Mouse (Mus musculus): ENCODE data around the gene Sbsn. TPM values are rescaled to one million over a fixed set of nuclear protein-coding genes. Genes with fewer than 3 reads are reported as not detected.

Sbsn gene
- polyA plus RNA-seq (2014; fragmentation: Illumina TruSeq; extraction: RNeasy Lipid Tissue Mini Kit (QIAGEN cat#74804); ENCODE audit: low replicate concordance): 0.15 TPM

GRCm38 (mm10) chr7:30751086-30751669 lies at the start of gene Sbsn:
Gene Sbsn (plus strand): TSS chr7:30751471.

GRCm38 (mm10) chr7:30711942-30712341 lies 39.3 kb upstream of the Sbsn start, which contains the start of gene Atp4a:
Gene Atp4a (plus strand): TSS chr7:30712209.

GRCm38 (mm10) chr7:30729396-30730063 lies 21.7 kb upstream of the Sbsn start, which contains the start of gene Tmem147:
Gene Tmem147 (minus strand): TSS chr7:30729540.

GRCm38 (mm10) chr7:30743617-30744016 lies 7.7 kb upstream of the Sbsn start, which contains the start of gene Gapdhs:
Gene Gapdhs (minus strand): TSS chr7:30743681.

GRCm38 (mm10) chr7:30763456-30763855 lies 12.2 kb downstream of the Sbsn start, which contains the start of gene Dmkn:
Gene Dmkn (plus strand): TSS chr7:30763756.

GRCm38 (mm10) chr7:30787377-30788022 lies 36.2 kb downstream of the Sbsn start, which contains the start of gene Krtdap:
Gene Krtdap (plus strand): TSS chr7:30787896.

Other genes starting within 250 kb of the Sbsn start
- gene Arhgap33, start 216.4 kb upstream of the Sbsn start, polyA plus RNA-seq (2014; fragmentation: Illumina TruSeq; extraction: RNeasy Lipid Tissue Mini Kit (QIAGEN cat#74804); ENCODE audit: low replicate concordance): 0.11 TPM
- gene Hspb6, start 199.3 kb upstream of the Sbsn start, polyA plus RNA-seq (2014; fragmentation: Illumina TruSeq; extraction: RNeasy Lipid Tissue Mini Kit (QIAGEN cat#74804); ENCODE audit: low replicate concordance): 28.5 TPM
- 0.97 TPM for gene Proser3, start 199.2 kb upstream of the Sbsn start, polyA plus RNA-seq (2014; fragmentation: Illumina TruSeq; extraction: RNeasy Lipid Tissue Mini Kit (QIAGEN cat#74804); ENCODE audit: low replicate concordance)
- gene Lin37, start 191.6 kb upstream of the Sbsn start, polyA plus RNA-seq (2014; fragmentation: Illumina TruSeq; extraction: RNeasy Lipid Tissue Mini Kit (QIAGEN cat#74804); ENCODE audit: low replicate concordance): not detected
- gene U2af1l4, start 188.2 kb upstream of the Sbsn start, polyA plus RNA-seq (2014; fragmentation: Illumina TruSeq; extraction: RNeasy Lipid Tissue Mini Kit (QIAGEN cat#74804); ENCODE audit: low replicate concordance): 2.6 TPM
- gene Gm49396, start 188.1 kb upstream of the Sbsn start, polyA plus RNA-seq (2014; fragmentation: Illumina TruSeq; extraction: RNeasy Lipid Tissue Mini Kit (QIAGEN cat#74804); ENCODE audit: low replicate concordance): 6.2 TPM
- gene Psenen, start 187.8 kb upstream of the Sbsn start, polyA plus RNA-seq (2014; fragmentation: Illumina TruSeq; extraction: RNeasy Lipid Tissue Mini Kit (QIAGEN cat#74804); ENCODE audit: low replicate concordance): 17.3 TPM
- not detected for gene Igflr1, start 186.0 kb upstream of the Sbsn start, polyA plus RNA-seq (2014; fragmentation: Illumina TruSeq; extraction: RNeasy Lipid Tissue Mini Kit (QIAGEN cat#74804); ENCODE audit: low replicate concordance)
- gene Kmt2b, start 162.7 kb upstream of the Sbsn start, polyA plus RNA-seq (2014; fragmentation: Illumina TruSeq; extraction: RNeasy Lipid Tissue Mini Kit (QIAGEN cat#74804); ENCODE audit: low replicate concordance): 4.6 TPM
- not detected for gene Zbtb32, start 152.6 kb upstream of the Sbsn start, polyA plus RNA-seq (2014; fragmentation: Illumina TruSeq; extraction: RNeasy Lipid Tissue Mini Kit (QIAGEN cat#74804); ENCODE audit: low replicate concordance)
- gene Upk1a, start 138.6 kb upstream of the Sbsn start, polyA plus RNA-seq (2014; fragmentation: Illumina TruSeq; extraction: RNeasy Lipid Tissue Mini Kit (QIAGEN cat#74804); ENCODE audit: low replicate concordance): not detected
- gene Cox6b1, start 125.3 kb upstream of the Sbsn start, polyA plus RNA-seq (2014; fragmentation: Illumina TruSeq; extraction: RNeasy Lipid Tissue Mini Kit (QIAGEN cat#74804); ENCODE audit: low replicate concordance): 1,034 TPM
- gene Etv2, start 115.6 kb upstream of the Sbsn start, polyA plus RNA-seq (2014; fragmentation: Illumina TruSeq; extraction: RNeasy Lipid Tissue Mini Kit (QIAGEN cat#74804); ENCODE audit: low replicate concordance): not detected
- gene Rbm42, start 101.2 kb upstream of the Sbsn start, polyA plus RNA-seq (2014; fragmentation: Illumina TruSeq; extraction: RNeasy Lipid Tissue Mini Kit (QIAGEN cat#74804); ENCODE audit: low replicate concordance): not detected
- gene Haus5, start 86.5 kb upstream of the Sbsn start, polyA plus RNA-seq (2014; fragmentation: Illumina TruSeq; extraction: RNeasy Lipid Tissue Mini Kit (QIAGEN cat#74804); ENCODE audit: low replicate concordance): 2.8 TPM
- gene Pmis2, start 79.9 kb upstream of the Sbsn start, polyA plus RNA-seq (2014; fragmentation: Illumina TruSeq; extraction: RNeasy Lipid Tissue Mini Kit (QIAGEN cat#74804); ENCODE audit: low replicate concordance): not detected
- not detected for gene 2200002J24Rik, start 52.5 kb upstream of the Sbsn start, polyA plus RNA-seq (2014; fragmentation: Illumina TruSeq; extraction: RNeasy Lipid Tissue Mini Kit (QIAGEN cat#74804); ENCODE audit: low replicate concordance)
- gene Atp4a, start 39.3 kb upstream of the Sbsn start, polyA plus RNA-seq (2014; fragmentation: Illumina TruSeq; extraction: RNeasy Lipid Tissue Mini Kit (QIAGEN cat#74804); ENCODE audit: low replicate concordance): not detected
- 4.8 TPM for gene Tmem147, start 21.9 kb upstream of the Sbsn start, polyA plus RNA-seq (2014; fragmentation: Illumina TruSeq; extraction: RNeasy Lipid Tissue Mini Kit (QIAGEN cat#74804); ENCODE audit: low replicate concordance)
- gene Gapdhs, start 7.8 kb upstream of the Sbsn start, polyA plus RNA-seq (2014; fragmentation: Illumina TruSeq; extraction: RNeasy Lipid Tissue Mini Kit (QIAGEN cat#74804); ENCODE audit: low replicate concordance): not detected
- not detected for gene Dmkn, start 12.3 kb downstream of the Sbsn start, polyA plus RNA-seq (2014; fragmentation: Illumina TruSeq; extraction: RNeasy Lipid Tissue Mini Kit (QIAGEN cat#74804); ENCODE audit: low replicate concordance)
- gene Krtdap, start 36.4 kb downstream of the Sbsn start, polyA plus RNA-seq (2014; fragmentation: Illumina TruSeq; extraction: RNeasy Lipid Tissue Mini Kit (QIAGEN cat#74804); ENCODE audit: low replicate concordance): not detected
- 1.7 TPM for gene Ffar2, start 72.3 kb downstream of the Sbsn start, polyA plus RNA-seq (2014; fragmentation: Illumina TruSeq; extraction: RNeasy Lipid Tissue Mini Kit (QIAGEN cat#74804); ENCODE audit: low replicate concordance)
- not detected for gene Ffar3, start 104.7 kb downstream of the Sbsn start, polyA plus RNA-seq (2014; fragmentation: Illumina TruSeq; extraction: RNeasy Lipid Tissue Mini Kit (QIAGEN cat#74804); ENCODE audit: low replicate concordance)
- 0.85 TPM for gene Ffar1, start 110.1 kb downstream of the Sbsn start, polyA plus RNA-seq (2014; fragmentation: Illumina TruSeq; extraction: RNeasy Lipid Tissue Mini Kit (QIAGEN cat#74804); ENCODE audit: low replicate concordance)
- 3.0 TPM for gene Cd22, start 128.9 kb downstream of the Sbsn start, polyA plus RNA-seq (2014; fragmentation: Illumina TruSeq; extraction: RNeasy Lipid Tissue Mini Kit (QIAGEN cat#74804); ENCODE audit: low replicate concordance)
- gene Mag, start 163.4 kb downstream of the Sbsn start, polyA plus RNA-seq (2014; fragmentation: Illumina TruSeq; extraction: RNeasy Lipid Tissue Mini Kit (QIAGEN cat#74804); ENCODE audit: low replicate concordance): not detected
- gene Hamp2, start 173.2 kb downstream of the Sbsn start, polyA plus RNA-seq (2014; fragmentation: Illumina TruSeq; extraction: RNeasy Lipid Tissue Mini Kit (QIAGEN cat#74804); ENCODE audit: low replicate concordance): 2.0 TPM
- not detected for gene Hamp, start 192.6 kb downstream of the Sbsn start, polyA plus RNA-seq (2014; fragmentation: Illumina TruSeq; extraction: RNeasy Lipid Tissue Mini Kit (QIAGEN cat#74804); ENCODE audit: low replicate concordance)
- 52.9 TPM for gene Usf2, start 205.3 kb downstream of the Sbsn start, polyA plus RNA-seq (2014; fragmentation: Illumina TruSeq; extraction: RNeasy Lipid Tissue Mini Kit (QIAGEN cat#74804); ENCODE audit: low replicate concordance)
- 4.8 TPM for gene Lsr, start 222.0 kb downstream of the Sbsn start, polyA plus RNA-seq (2014; fragmentation: Illumina TruSeq; extraction: RNeasy Lipid Tissue Mini Kit (QIAGEN cat#74804); ENCODE audit: low replicate concordance)
- gene Fam187b, start 222.3 kb downstream of the Sbsn start, polyA plus RNA-seq (2014; fragmentation: Illumina TruSeq; extraction: RNeasy Lipid Tissue Mini Kit (QIAGEN cat#74804); ENCODE audit: low replicate concordance): 4.1 TPM